Mouse (Mus musculus): ENCODE data around the gene Gm8926.
"Not testable (repeated sequence)": the region's sequence is repeated elsewhere in the genome, so short reads cannot be mapped to it uniquely, and the experiment has no call there.

The Gm8926 gene

GRCm38 (mm10) chr5:11770248-11770647, at the start of gene Gm8926:
Gene Gm8926 (plus strand): TSS chr5:11770548.
- DNase-seq: not testable (repeated sequence)

Data from kidney, postnatal 4 days (tissue).